Mouse (Mus musculus): Measurements from ENCODE around the gene Srcin1.

DNA sequence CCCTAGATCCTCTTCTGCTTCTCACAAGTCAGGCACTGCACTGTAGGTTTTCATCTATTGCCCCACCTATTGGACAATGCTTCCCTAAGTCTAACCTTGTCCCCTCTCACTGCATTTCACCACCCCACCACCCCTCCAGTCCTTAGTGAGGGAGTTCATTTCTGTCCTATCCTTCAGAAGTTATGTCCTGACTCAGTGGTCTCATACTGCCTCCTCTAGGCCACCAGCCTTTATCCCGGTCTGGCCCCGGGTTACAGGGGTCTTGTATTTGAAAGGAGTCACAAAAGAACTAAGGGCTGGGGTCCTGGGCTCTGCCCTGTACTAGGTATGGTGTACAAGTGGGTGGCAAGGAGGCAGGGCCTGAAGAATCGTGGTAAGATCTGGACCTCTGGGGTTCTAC, 6.2 kb downstream of the Srcin1 start:
- TF ChIP-seq CTCF (IDR thresholded peaks at IDR 0.05; ENCODE audit: control insufficient read depth, insufficient read depth, insufficient replicate concordance, low read depth, low read length) (no peak), POLR2A (IDR thresholded peaks at IDR 0.05; ENCODE audit: control insufficient read depth, low read depth, low read length) (no peak)

Measured in testis, adult 2 months (tissue).